ENCODE assay signal across 10 mouse cellular contexts in genomic region chr6:117271562-117272226, GRCm38 (mm10).
DNase-seq lines count a peak whose midpoint lies in the region; ATAC-seq and TF ChIP-seq lines count a peak whose summit lies in the region.
"Had no signal": no experiment of that assay in that cellular context is flagged by ENCODE, and none has a peak within 500 bp of the region (broad histone marks: within the 10 kb centered on the region; RNA-seq: fewer than 3 reads in every experiment).

No protein-coding gene starts in this region.

- 65% methylated on average over 12 of the region's 12 CpGs for WGBS in hindbrain, postnatal 0 days
- 85% methylated on average over 12 of the region's 12 CpGs for WGBS in hindbrain, embryonic 11.5 days

- H3K4me2 ChIP-seq in hindbrain, postnatal 0 days (ENCODE audit: low read depth, low read length), result no peak overlapping the region
- no peak overlapping the region for H3K4me2 ChIP-seq in hindbrain, embryonic 11.5 days (replicated peaks; ENCODE audit: low read depth, low read length)

- no peaks in the 10 kb centered on the region for H3K9me3 ChIP-seq in hindbrain, postnatal 0 days (ENCODE audit: low read length)
- no peaks in the 10 kb centered on the region for H3K9me3 ChIP-seq in hindbrain, embryonic 11.5 days (ENCODE audit: control insufficient read depth, low read length)

- H3K9ac ChIP-seq in hindbrain, postnatal 0 days (replicated peaks; ENCODE audit: low read length), result no peak overlapping the region
- H3K9ac ChIP-seq in hindbrain, embryonic 11.5 days (ENCODE audit: low read depth, low read length), result no peak overlapping the region

- no peak overlapping the region for H3K27ac ChIP-seq in hindbrain, postnatal 0 days
- H3K27ac ChIP-seq in hindbrain, embryonic 11.5 days (ENCODE audit: low read depth, low read length), result no peak overlapping the region

- H3K36me3 ChIP-seq in hindbrain, postnatal 0 days (ENCODE audit: insufficient read depth, low read length), result no peaks in the 10 kb centered on the region
- H3K36me3 ChIP-seq in hindbrain, embryonic 11.5 days (ENCODE audit: control insufficient read depth, insufficient read depth, low read length), result no peaks in the 10 kb centered on the region

- TF ChIP-seq CTCF in hindbrain, postnatal 0 days (IDR thresholded peaks at IDR 0.05; ENCODE audit: low read depth), result no peak

- H3K4me3 ChIP-seq in hindbrain, postnatal 0 days (ENCODE audit: low read length), result no peak overlapping the region
- H3K4me3 ChIP-seq in hindbrain, embryonic 11.5 days (ENCODE audit: low read depth, low read length), result no peak overlapping the region

- ATAC-seq in hindbrain, postnatal 0 days, result peak; percentile 58; the same call in 1 of the 2 replicates
- ATAC-seq in hindbrain, embryonic 11.5 days (ENCODE audit: low FRiP score), result no peak
- ATAC-seq: inflammation-experienced regulatory T-cells, adult 6 months had no signal

- 0 out of 2 replicates have a peak, but pooled peaks cover 5% of the 10 kb centered on the region for H3K4me1 ChIP-seq in hindbrain, postnatal 0 days (ENCODE audit: insufficient read depth, low read length)
- H3K4me1 ChIP-seq in hindbrain, embryonic 11.5 days (replicated peaks; ENCODE audit: control insufficient read depth, insufficient read depth, low read length), result no peaks in the 10 kb centered on the region

- no peaks in the 10 kb centered on the region for H3K27me3 ChIP-seq in hindbrain, postnatal 0 days (ENCODE audit: insufficient read depth, low read length)
- no peaks in the 10 kb centered on the region for H3K27me3 ChIP-seq in hindbrain, embryonic 11.5 days (ENCODE audit: control insufficient read depth, insufficient read depth, low read length)
- H3K27me3 ChIP-seq: CH12.LX had no signal

- no peak for DNase-seq in hindbrain, postnatal 0 days (ENCODE audit: low spot score)
- no peak for DNase-seq in hindbrain, embryonic 11.5 days (ENCODE audit: low spot score)
- peak; percentile 33 to 42 for DNase-seq in right cerebral cortex, postnatal 10 days (ENCODE audit: low spot score in 2 of 2)
- DNase-seq in right cerebral cortex, postnatal 14 days, result no peak
- peak; percentile 42 for DNase-seq in fibroblast of lung, adult 2 months (ENCODE audit: low read depth)
- no peak for DNase-seq in spleen, postnatal 14 days (ENCODE audit: low spot score in 2 of 2)
- DNase-seq in gastrocnemius, postnatal 25 days, result no peak
- DNase-seq: cerebellum, adult 9-11 months had no signal

Comparison
In these comparisons a context has a peak if more than half of its experiments do, and no peak if none do; other contexts are left out.
1. DNase-seq: peak in right cerebral cortex, postnatal 10 days (2 of 2) and fibroblast of lung, adult 2 months (single experiment); none in hindbrain, postnatal 0 days (single experiment), hindbrain, embryonic 11.5 days (single experiment), right cerebral cortex, postnatal 14 days (single experiment), spleen, postnatal 14 days (0 of 2) and gastrocnemius, postnatal 25 days (single experiment).